Comparison of ENCODE assay signal across 33 mouse cellular contexts in the genomic region with DNA sequence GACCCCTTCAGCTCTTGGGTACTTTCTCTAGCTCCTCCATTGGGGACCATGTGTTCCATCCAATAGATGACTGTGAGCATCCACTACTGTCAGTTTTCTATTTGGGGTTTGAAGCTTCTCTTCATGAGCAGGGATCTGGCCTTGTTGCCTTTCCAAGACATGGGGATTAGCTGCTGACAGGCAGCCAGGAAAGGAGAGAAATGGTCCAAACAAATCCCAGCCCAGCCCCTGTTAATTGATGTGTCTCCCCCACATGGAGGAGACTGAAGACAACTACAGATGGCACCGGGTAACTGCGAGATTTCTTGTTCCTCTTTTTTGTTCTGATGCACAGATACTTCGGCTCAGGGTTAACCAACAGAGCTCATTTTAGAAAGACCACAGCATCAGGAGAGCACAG. TPM values are rescaled to one million over a fixed set of nuclear protein-coding genes. Genes with fewer than 3 reads are reported as not detected.
DNase-seq lines count a peak whose midpoint lies in the region; TF ChIP-seq lines count a peak whose summit lies in the region.
"Had no signal": no experiment of that assay in that cellular context is flagged by ENCODE, and none has a peak within 500 bp of the region (broad histone marks: within the 10 kb centered on the region; RNA-seq: fewer than 3 reads in every experiment).

No protein-coding gene starts in this region.

- TF ChIP-seq CTCF in brain, embryonic 14.5 days (IDR thresholded peaks at IDR 0.05; ENCODE audit: borderline replicate concordance, extremely low read depth, insufficient read depth, insufficient read length) = no peak

- TF ChIP-seq POLR2A in brain, embryonic 14.5 days (IDR thresholded peaks at IDR 0.05; ENCODE audit: borderline replicate concordance, extremely low read depth, insufficient read depth, insufficient read length, poor library complexity, severe bottlenecking) = no peak

- peak; percentile 72 to 80 for DNase-seq in cerebellum, postnatal 10 days
- DNase-seq in cerebellum, postnatal 36 days = no peak
- DNase-seq in left cerebral cortex, postnatal 4 days = peak; percentile 29
- no peak for DNase-seq in left cerebral cortex, adult 11 months (ENCODE audit: low spot score)
- DNase-seq in brain, embryonic 14.5 days (ENCODE audit: low read depth) = peak; percentile 27
- no peak for DNase-seq in gastrocnemius, postnatal 25 days
- DNase-seq: adrenal gland, adult 8-10 months; adrenal gland, postnatal 25 days; cerebellum, adult 11 months; gastrocnemius, postnatal 36 days; heart, adult 2 months; heart, postnatal 14 days; heart, postnatal 4 days; kidney, adult 11 months; kidney, adult 8-10 months had no signal

- intact Hi-C loops in left cerebral cortex, postnatal 4 days (cut with DNase I) = no loop called here

RNA-seq across cellular contexts. Expression of a gene that starts 27.9 kb away (rescaled TPM):
- 10 to 100 TPM; 25.8 to 44.1 TPM for total RNA-seq in left cerebral cortex, postnatal 4 days (2021)
- polyA plus RNA-seq in brain, embryonic 14.5 days (2012; rRNA removed) = 40.6 and 45.5 TPM in 2 replicates
- not detected for total RNA-seq in gastrocnemius, postnatal 25 days (2021)
- total RNA-seq: common myeloid progenitor, adult 5-6 weeks; gastrocnemius, adult 8-10 months; gastrocnemius, postnatal 36 days; granulocyte monocyte progenitor cell, adult 5-6 weeks; heart, adult 2 months; heart, postnatal 14 days had no signal
- polyA plus RNA-seq: activated CD4-positive, CD25-positive, alpha-beta regulatory T cell, adult 4 months; C2C12; CD4-positive, CD25-positive, alpha-beta regulatory T cell, adult 4 months; erythroblast, embryonic 14.5 days; heart, adult 2 months had no signal

RNA-seq across cellular contexts. Expression of a gene that starts 37.6 kb away (rescaled TPM):
- total RNA-seq in left cerebral cortex, postnatal 4 days (2021) = not detected
- not detected in 2 replicates for polyA plus RNA-seq in brain, embryonic 14.5 days (2012; rRNA removed)
- not detected for total RNA-seq in gastrocnemius, postnatal 25 days (2021)
- total RNA-seq: adrenal gland, adult 8-10 months; adrenal gland, postnatal 25 days; common myeloid progenitor, adult 5-6 weeks; ES-E14; gastrocnemius, adult 8-10 months; gastrocnemius, postnatal 36 days; granulocyte monocyte progenitor cell, adult 5-6 weeks; heart, adult 2 months; heart, postnatal 14 days; heart, postnatal 4 days had no signal
- polyA plus RNA-seq: activated CD4-positive, CD25-positive, alpha-beta regulatory T cell, adult 4 months; C2C12; CD4-positive, CD25-positive, alpha-beta regulatory T cell, adult 4 months; embryonic facial prominence, embryonic 10.5 days; embryonic facial prominence, embryonic 13.5 days; erythroblast, embryonic 14.5 days; forebrain, embryonic 12.5 days; forebrain, embryonic 15.5 days; heart, adult 2 months; heart, embryonic 10.5 days; heart, embryonic 13.5 days; heart, embryonic 16.5 days; hindbrain, embryonic 12.5 days; hindbrain, embryonic 15.5 days; intestine, embryonic 15.5 days had no signal

RNA-seq across cellular contexts. Expression of a gene that starts 39.1 kb away (rescaled TPM):
- not detected for total RNA-seq in left cerebral cortex, postnatal 4 days (2021)
- polyA plus RNA-seq in brain, embryonic 14.5 days (2012; rRNA removed) = not detected in 2 replicates
- not detected for total RNA-seq in gastrocnemius, postnatal 25 days (2021)
- total RNA-seq: adrenal gland, adult 8-10 months; adrenal gland, postnatal 25 days; common myeloid progenitor, adult 5-6 weeks; gastrocnemius, adult 8-10 months; gastrocnemius, postnatal 36 days; granulocyte monocyte progenitor cell, adult 5-6 weeks; heart, adult 2 months; heart, postnatal 14 days; heart, postnatal 4 days had no signal
- polyA plus RNA-seq: activated CD4-positive, CD25-positive, alpha-beta regulatory T cell, adult 4 months; C2C12; CD4-positive, CD25-positive, alpha-beta regulatory T cell, adult 4 months; embryonic facial prominence, embryonic 10.5 days; embryonic facial prominence, embryonic 13.5 days; erythroblast, embryonic 14.5 days; forebrain, embryonic 12.5 days; forebrain, embryonic 15.5 days; heart, adult 2 months; heart, embryonic 10.5 days; heart, embryonic 13.5 days; heart, embryonic 16.5 days; hindbrain, embryonic 12.5 days; hindbrain, embryonic 15.5 days; intestine, embryonic 15.5 days had no signal

Comparison
In these comparisons a context has a peak if more than half of its experiments do, and no peak if none do; other contexts are left out.
1. DNase-seq: peak in cerebellum, postnatal 10 days (2 of 2), left cerebral cortex, postnatal 4 days (single experiment) and brain, embryonic 14.5 days (single experiment); none in cerebellum, postnatal 36 days (0 of 2), left cerebral cortex, adult 11 months (single experiment) and gastrocnemius, postnatal 25 days (single experiment).
2. RNA of a gene that starts 27.9 kb away (total RNA-seq): 25.8 to 44.1 TPM in left cerebral cortex, postnatal 4 days; not detected in gastrocnemius, postnatal 25 days; every median in the first group is over 10 times any median in the second.